In genomic region chr16:11418183-11418588, GRCm38 (mm10) we compare ENCODE assay signal across 9 mouse cellular contexts.
DNase-seq lines count a peak whose midpoint lies in the region; ATAC-seq and TF ChIP-seq lines count a peak whose summit lies in the region.
"Had no signal": no experiment of that assay in that cellular context is flagged by ENCODE, and none has a peak within 500 bp of the region (broad histone marks: within the 10 kb centered on the region; RNA-seq: fewer than 3 reads in every experiment).

No protein-coding gene starts in this region.

- 18% methylated on average over 7 of the region's 7 CpGs for WGBS in forebrain, postnatal 0 days
- 16% methylated on average over 7 of the region's 7 CpGs for WGBS in liver, embryonic 16.5 days (ENCODE audit: insufficient replicate concordance)
- WGBS in neural tube, embryonic 13.5 days = 15% methylated on average over 7 of the region's 7 CpGs

- DNase-seq in A20 (ENCODE audit: low read depth, low spot score) (peak; percentile 76), ES-E14 (ENCODE audit: low read depth, low spot score) (peak; percentile 34)
- peak; percentile 32 to 70 for DNase-seq in cerebellum, adult 18-20 months
- peak; percentile 87 for DNase-seq in forebrain, postnatal 0 days
- peak; percentile 75 for DNase-seq in kidney, adult 9 months
- DNase-seq in testis, postnatal 14 days (ENCODE audit: low spot score) = no peak

- peak; percentile 97 for TF ChIP-seq CTCF in forebrain, postnatal 0 days (IDR thresholded peaks at IDR 0.05; ENCODE audit: low read depth)

- no peak overlapping the region for H3K4me3 ChIP-seq in ES-E14 (ENCODE audit: insufficient read depth in 1 of 2, low read depth in 1 of 2, low read length in 2 of 2, poor library complexity in 1 of 2, severe bottlenecking in 1 of 2)
- H3K4me3 ChIP-seq in forebrain, postnatal 0 days (ENCODE audit: low read depth, low read length) = no peak overlapping the region
- H3K4me3 ChIP-seq in liver, embryonic 16.5 days (ENCODE audit: low read depth, low read length) = no peak overlapping the region
- H3K4me3 ChIP-seq in neural tube, embryonic 13.5 days = no peak overlapping the region
- H3K4me3 ChIP-seq: heart, embryonic 15.5 days had no signal

- H3K36me3 ChIP-seq in ES-E14 (ENCODE audit: control insufficient read depth, insufficient read depth, low read length, poor library complexity, severe bottlenecking) = peaks cover 4% of the 10 kb centered on the region; the same call in 1 of the 2 replicates
- peaks cover 4% of the 10 kb centered on the region; the same call in 1 of the 2 replicates for H3K36me3 ChIP-seq in forebrain, postnatal 0 days (ENCODE audit: insufficient read depth)
- H3K36me3 ChIP-seq in liver, embryonic 16.5 days (ENCODE audit: control insufficient read depth, insufficient read depth) = 0 out of 2 replicates have a peak, but pooled peaks cover 3% of the 10 kb centered on the region
- H3K36me3 ChIP-seq in neural tube, embryonic 13.5 days = peaks cover 22% of the 10 kb centered on the region
- H3K36me3 ChIP-seq: heart, embryonic 15.5 days had no signal

- H3K27me3 ChIP-seq in forebrain, postnatal 0 days (ENCODE audit: insufficient read depth, low read length) = no peaks in the 10 kb centered on the region
- no peaks in the 10 kb centered on the region for H3K27me3 ChIP-seq in liver, embryonic 16.5 days (ENCODE audit: control insufficient read depth, insufficient read depth, low read depth, low read length)
- H3K27me3 ChIP-seq in neural tube, embryonic 13.5 days = no peaks in the 10 kb centered on the region
- H3K27me3 ChIP-seq: heart, embryonic 15.5 days had no signal

- H3K9me3 ChIP-seq in ES-E14 (ENCODE audit: control insufficient read depth, insufficient read depth, low read depth, low read length) = no peaks in the 10 kb centered on the region
- H3K9me3 ChIP-seq in forebrain, postnatal 0 days (ENCODE audit: low read length) = no peaks in the 10 kb centered on the region
- H3K9me3 ChIP-seq in liver, embryonic 16.5 days (replicated peaks; ENCODE audit: control insufficient read depth, low read length) = no peaks in the 10 kb centered on the region; the same call in 1 of the 2 replicates
- H3K9me3 ChIP-seq in neural tube, embryonic 13.5 days = no peaks in the 10 kb centered on the region
- H3K9me3 ChIP-seq: heart, embryonic 15.5 days had no signal

- H3K9ac ChIP-seq in ES-E14 (ENCODE audit: insufficient read depth, low read depth, low read length, poor library complexity, severe bottlenecking) = no peak overlapping the region
- no peak overlapping the region for H3K9ac ChIP-seq in forebrain, postnatal 0 days
- no peak overlapping the region for H3K9ac ChIP-seq in liver, embryonic 16.5 days (ENCODE audit: low read depth, low read length)
- no peak overlapping the region for H3K9ac ChIP-seq in neural tube, embryonic 13.5 days
- H3K9ac ChIP-seq: heart, embryonic 15.5 days had no signal

- in situ Hi-C loops in ES-E14 (cut with MboI; ENCODE audit: low sequenced_read_pairs in 2 of 2, unreplicated experiment in 2 of 2) = loop anchor here in 1 of 2 experiments (10.0 kb wide), 1 partner anchor 103 kb away; the partner anchor contains the start of gene Tnfrsf17

- no peak overlapping the region for H3K4me2 ChIP-seq in forebrain, postnatal 0 days (ENCODE audit: low read depth)
- no peak overlapping the region for H3K4me2 ChIP-seq in liver, embryonic 16.5 days (ENCODE audit: low read depth, low read length)
- no peak overlapping the region for H3K4me2 ChIP-seq in neural tube, embryonic 13.5 days
- H3K4me2 ChIP-seq: heart, embryonic 15.5 days had no signal

- ATAC-seq in forebrain, postnatal 0 days = peak; percentile 88
- peak; percentile 45; the same call in 1 of the 2 replicates for ATAC-seq in liver, embryonic 16.5 days (ENCODE audit: low read depth)
- peak; percentile 86 for ATAC-seq in neural tube, embryonic 13.5 days (ENCODE audit: low read depth)

- H3K4me1 ChIP-seq in ES-E14 (ENCODE audit: control insufficient read depth in 2 of 2, insufficient read depth in 2 of 2, low read length in 2 of 2, poor library complexity in 1 of 2) = no peaks in the 10 kb centered on the region; a peak in 1 of 4 replicates
- no peaks in the 10 kb centered on the region for H3K4me1 ChIP-seq in forebrain, postnatal 0 days (ENCODE audit: insufficient read depth)
- H3K4me1 ChIP-seq in liver, embryonic 16.5 days (ENCODE audit: control insufficient read depth, low read depth, low read length) = peaks cover 17% of the 10 kb centered on the region
- H3K4me1 ChIP-seq in neural tube, embryonic 13.5 days (replicated peaks) = no peaks in the 10 kb centered on the region
- H3K4me1 ChIP-seq: heart, embryonic 15.5 days had no signal

- H3K27ac ChIP-seq in ES-E14 (ENCODE audit: insufficient read depth, low read depth, low read length, poor library complexity, severe bottlenecking) = no peak overlapping the region
- no peak overlapping the region for H3K27ac ChIP-seq in forebrain, postnatal 0 days (ENCODE audit: low read depth, low read length)
- no peak overlapping the region for H3K27ac ChIP-seq in liver, embryonic 16.5 days (ENCODE audit: low read length)
- H3K27ac ChIP-seq in neural tube, embryonic 13.5 days (replicated peaks) = no peak overlapping the region
- H3K27ac ChIP-seq: heart, embryonic 15.5 days had no signal

TF ChIP-seq in ES-E14, 5 proteins besides CTCF, POLR2A, EP300 and RAD21:
- TF ChIP-seq ZNF384 (IDR thresholded peaks at IDR 0.05; ENCODE audit: low read depth, low read length) (0 out of 2 replicates have a peak, but pooled peaks have one; percentile 6), CHD2 (IDR thresholded peaks at IDR 0.05; ENCODE audit: low read depth, low read length) (no peak), MAFK (IDR thresholded peaks at IDR 0.05; ENCODE audit: insufficient read depth, low read depth, low read length) (no peak), ZC3H11A (IDR thresholded peaks at IDR 0.05; ENCODE audit: borderline replicate concordance, low read depth, low read length) (peak; percentile 98), HCFC1 (IDR thresholded peaks at IDR 0.05; ENCODE audit: borderline replicate concordance, insufficient read depth, low read length) (no peak)
